Mouse (Mus musculus) liver, adult 2 months (tissue): ENCODE results near the gene Dhx34.

Experiments used
- CTCF ChIP-seq: fragments of 200-500 bp; IDR thresholded peaks from 2 replicates; pipeline ENCODE4 v1.5.1; 2011; ENCODE audit warnings: low read depth, low read length, control low read depth
- POLR2A ChIP-seq: fragments of 200-500 bp; IDR thresholded peaks from 2 replicates; pipeline ENCODE4 v1.6.1; 2011; ENCODE audit warnings: low read length, control low read depth; ENCODE audit not compliant: insufficient read depth; ENCODE audit errors: extremely low read depth

DNA sequence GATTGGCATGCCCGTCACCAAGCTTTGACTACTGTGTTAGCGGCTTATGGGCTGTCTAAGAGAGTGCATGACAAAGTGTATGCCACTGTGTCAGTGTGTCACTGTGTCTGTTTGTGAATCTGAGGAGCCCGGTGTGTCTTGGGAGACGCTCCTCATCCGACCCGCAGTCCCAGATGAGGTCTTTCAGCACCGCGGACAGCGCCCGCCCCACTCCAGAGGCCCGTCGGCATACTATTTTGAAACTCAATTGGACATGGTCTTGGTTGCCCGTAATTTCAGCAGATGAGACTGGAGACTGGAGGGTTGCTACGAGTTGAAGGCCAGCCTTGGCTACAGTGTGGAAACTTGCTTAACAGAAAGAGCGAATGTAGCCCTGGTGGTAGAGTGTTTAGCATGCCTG lies 74.2 kb downstream of the Dhx34 start:
- TF ChIP-seq POLR2A (no peak), CTCF (no peak)
